Mouse (Mus musculus): ENCODE measurements around the gene Eif1.

Gene Eif1

GRCm38 (mm10) chr11:100362979-100363562 lies 43.4 kb downstream of the Eif1 start:
- TF ChIP-seq POU5F1 (IDR thresholded peaks at IDR 0.05; ENCODE audit: borderline replicate concordance, low read length) (no peak), CTCF (conservative IDR thresholded peaks at IDR 0.05; ENCODE audit: low read length) (peak; percentile 91), NANOG (IDR thresholded peaks at IDR 0.05; ENCODE audit: borderline replicate concordance, low read length) (no peak)
- no peaks in the 10 kb centered on the region for H3K9me3 ChIP-seq (ENCODE audit: low read length)
- H3K4me3 ChIP-seq (replicated peaks; ENCODE audit: low read length) = no peak overlapping the region
- peaks cover 11% of the 10 kb centered on the region for H3K27me3 ChIP-seq (ENCODE audit: insufficient read depth, low read length)
- H3K36me3 ChIP-seq (ENCODE audit: insufficient read depth, low read length) = no peaks in the 10 kb centered on the region
- H3K4me1 ChIP-seq (replicated peaks; ENCODE audit: low read depth, low read length) = peaks cover 53% of the 10 kb centered on the region

GRCm38 (mm10) chr11:100369145-100369544 lies 49.5 kb downstream of the Eif1 start:
- peaks cover 4% of the 10 kb centered on the region; the same call in 1 of the 2 replicates for H3K27me3 ChIP-seq (ENCODE audit: insufficient read depth, low read length)
- peaks cover 81% of the 10 kb centered on the region for H3K4me1 ChIP-seq (replicated peaks; ENCODE audit: low read depth, low read length)
- peaks cover 54% of the 10 kb centered on the region for H3K36me3 ChIP-seq (ENCODE audit: insufficient read depth, low read length)
- H3K4me3 ChIP-seq (replicated peaks; ENCODE audit: low read length) = no peak overlapping the region
- no peaks in the 10 kb centered on the region for H3K9me3 ChIP-seq (ENCODE audit: low read length)
- TF ChIP-seq NANOG (IDR thresholded peaks at IDR 0.05; ENCODE audit: borderline replicate concordance, low read length) (no peak), POU5F1 (IDR thresholded peaks at IDR 0.05; ENCODE audit: borderline replicate concordance, low read length) (no peak), CTCF (conservative IDR thresholded peaks at IDR 0.05; ENCODE audit: low read length) (no peak)

GRCm38 (mm10) chr11:100369822-100370221 lies 50.1 kb downstream of the Eif1 start:
- TF ChIP-seq CTCF (conservative IDR thresholded peaks at IDR 0.05; ENCODE audit: low read length) = no peak
- TF ChIP-seq POU5F1 (IDR thresholded peaks at IDR 0.05; ENCODE audit: borderline replicate concordance, low read length) = no peak
- TF ChIP-seq NANOG (IDR thresholded peaks at IDR 0.05; ENCODE audit: borderline replicate concordance, low read length) = no peak
- Histone ChIP-seq H3K9me3 (ENCODE audit: low read length) (no peaks in the 10 kb centered on the region), H3K4me1 (replicated peaks; ENCODE audit: low read depth, low read length) (peaks cover 82% of the 10 kb centered on the region), H3K4me3 (replicated peaks; ENCODE audit: low read length) (no peak overlapping the region), H3K36me3 (ENCODE audit: insufficient read depth, low read length) (peaks cover 59% of the 10 kb centered on the region), H3K27me3 (ENCODE audit: insufficient read depth, low read length) (no peaks in the 10 kb centered on the region)

All from E14TG2a.4 (cell line).